25 mouse cellular contexts compared by ENCODE assay signal in genomic region chr17:72821923-72822322, GRCm38 (mm10). TPM values are rescaled to one million over a fixed set of nuclear protein-coding genes. Genes with fewer than 3 reads are reported as not detected.
A peak's percentile ranks its signal among the peaks of the same experiment; 100 is the strongest.
DNase-seq lines count a peak whose midpoint lies in the region; ATAC-seq and TF ChIP-seq lines count a peak whose summit lies in the region.
"Had no signal": no experiment of that assay in that cellular context is flagged by ENCODE, and none has a peak within 500 bp of the region (broad histone marks: within the 10 kb centered on the region; RNA-seq: fewer than 3 reads in every experiment).

No protein-coding gene starts in this region.

- no peaks in the 10 kb centered on the region for H3K79me2 ChIP-seq in CH12.LX (replicated peaks; ENCODE audit: control insufficient read depth, extremely low read depth, insufficient read depth, poor library complexity, severe bottlenecking)

- no peaks in the 10 kb centered on the region for H3K36me3 ChIP-seq in embryonic facial prominence, embryonic 11.5 days (replicated peaks; ENCODE audit: control insufficient read depth, insufficient read depth, low read depth, low read length)
- no peaks in the 10 kb centered on the region for H3K36me3 ChIP-seq in embryonic facial prominence, embryonic 10.5 days (replicated peaks)
- no peaks in the 10 kb centered on the region for H3K36me3 ChIP-seq in CH12.LX (replicated peaks in 1 of 2; ENCODE audit: control insufficient read depth in 1 of 2, insufficient read depth in 1 of 2, low read length in 1 of 2)
- H3K36me3 ChIP-seq in midbrain, embryonic 10.5 days = no peaks in the 10 kb centered on the region
- H3K36me3 ChIP-seq: embryonic facial prominence, embryonic 12.5 days; embryonic facial prominence, embryonic 15.5 days; heart, embryonic 10.5 days; hindbrain, embryonic 12.5 days; hindbrain, embryonic 15.5 days had no signal

- 57% methylated on average over 1 of the region's 1 CpGs for WGBS in embryonic facial prominence, embryonic 11.5 days
- 72% methylated on average over 1 of the region's 1 CpGs for WGBS in embryonic facial prominence, embryonic 10.5 days
- WGBS in midbrain, embryonic 10.5 days = 84% methylated on average over 1 of the region's 1 CpGs

- no peak for TF ChIP-seq RAD21 in CH12.LX (IDR thresholded peaks at IDR 0.05; ENCODE audit: low read depth, low read length)

- no peak overlapping the region for H3K9ac ChIP-seq in embryonic facial prominence, embryonic 11.5 days (replicated peaks; ENCODE audit: low read length)
- no peak overlapping the region for H3K9ac ChIP-seq in CH12.LX (ENCODE audit: insufficient read depth, low read depth)
- H3K9ac ChIP-seq: embryonic facial prominence, embryonic 12.5 days; embryonic facial prominence, embryonic 15.5 days; forebrain, postnatal 0 days; hindbrain, embryonic 12.5 days; hindbrain, embryonic 15.5 days had no signal

- TF ChIP-seq POLR2A in CH12.LX (IDR thresholded peaks at IDR 0.05; ENCODE audit: low read depth, low read length) = no peak

- no peaks in the 10 kb centered on the region for H3K27me3 ChIP-seq in embryonic facial prominence, embryonic 11.5 days (ENCODE audit: control insufficient read depth, insufficient read depth, low read length)
- H3K27me3 ChIP-seq in embryonic facial prominence, embryonic 10.5 days (replicated peaks; ENCODE audit: low read depth, poor library complexity, severe bottlenecking) = no peaks in the 10 kb centered on the region; the same call in 1 of the 2 replicates
- peaks cover 1% of the 10 kb centered on the region for H3K27me3 ChIP-seq in CH12.LX (replicated peaks)
- H3K27me3 ChIP-seq in midbrain, embryonic 10.5 days (ENCODE audit: low read depth, poor library complexity, severe bottlenecking) = no peaks in the 10 kb centered on the region
- H3K27me3 ChIP-seq: embryonic facial prominence, embryonic 12.5 days; embryonic facial prominence, embryonic 15.5 days; hindbrain, embryonic 12.5 days; hindbrain, embryonic 15.5 days had no signal

- in situ Hi-C loops in CH12.LX (cut with MboI; ENCODE audit: low pct_ligation_motif_present, low pct_unique_long_range_greater_than_20kb, low sequenced_read_pairs) = no loop called here

- dilution Hi-C loops in CH12.LX (cut with MboI; ENCODE audit: extremely low pct_ligation_motif_present, extremely low pct_unique_long_range_greater_than_20kb, low sequenced_read_pairs) = no loop called here

- H3K9me3 ChIP-seq in embryonic facial prominence, embryonic 11.5 days (replicated peaks; ENCODE audit: control insufficient read depth, low read length) = no peaks in the 10 kb centered on the region
- no peaks in the 10 kb centered on the region for H3K9me3 ChIP-seq in embryonic facial prominence, embryonic 10.5 days
- H3K9me3 ChIP-seq in CH12.LX (replicated peaks; ENCODE audit: low read length) = no peaks in the 10 kb centered on the region
- H3K9me3 ChIP-seq in midbrain, embryonic 10.5 days (replicated peaks) = no peaks in the 10 kb centered on the region
- H3K9me3 ChIP-seq: embryonic facial prominence, embryonic 12.5 days; embryonic facial prominence, embryonic 15.5 days; heart, embryonic 10.5 days; hindbrain, embryonic 12.5 days; hindbrain, embryonic 15.5 days had no signal

- H3K27ac ChIP-seq in embryonic facial prominence, embryonic 11.5 days (replicated peaks; ENCODE audit: low read depth, low read length) = no peak overlapping the region
- H3K27ac ChIP-seq in embryonic facial prominence, embryonic 10.5 days (replicated peaks) = no peak overlapping the region
- no peak overlapping the region for H3K27ac ChIP-seq in CH12.LX (ENCODE audit: insufficient read depth, low read depth)
- no peak overlapping the region for H3K27ac ChIP-seq in midbrain, embryonic 10.5 days (replicated peaks)
- H3K27ac ChIP-seq: embryonic facial prominence, embryonic 12.5 days; embryonic facial prominence, embryonic 15.5 days; heart, adult 2 months; heart, embryonic 10.5 days; hindbrain, embryonic 12.5 days; hindbrain, embryonic 15.5 days had no signal

- ATAC-seq in embryonic facial prominence, embryonic 11.5 days (replicated peaks; ENCODE audit: insufficient number of reproducible peaks, low FRiP score, low TSS enrichment, low read depth) = no peak
- ATAC-seq: forebrain, embryonic 14.5 days; forebrain, postnatal 0 days; intestine, embryonic 16.5 days had no signal

- no peak overlapping the region for H3K4me2 ChIP-seq in embryonic facial prominence, embryonic 11.5 days (ENCODE audit: low read depth, low read length)
- no peak overlapping the region; the same call in 1 of the 2 replicates for H3K4me2 ChIP-seq in CH12.LX (ENCODE audit: insufficient read depth, low read depth, poor library complexity, severe bottlenecking)
- H3K4me2 ChIP-seq: embryonic facial prominence, embryonic 12.5 days; embryonic facial prominence, embryonic 15.5 days; hindbrain, embryonic 12.5 days; hindbrain, embryonic 15.5 days had no signal

- H3K4me3 ChIP-seq in embryonic facial prominence, embryonic 11.5 days (ENCODE audit: low read depth, low read length) = no peak overlapping the region
- no peak overlapping the region for H3K4me3 ChIP-seq in embryonic facial prominence, embryonic 10.5 days
- no peak overlapping the region for H3K4me3 ChIP-seq in CH12.LX (replicated peaks in 1 of 3; ENCODE audit: low read depth in 2 of 3, low read length in 2 of 3, poor library complexity in 1 of 3)
- no peak overlapping the region for H3K4me3 ChIP-seq in midbrain, embryonic 10.5 days
- H3K4me3 ChIP-seq: embryonic facial prominence, embryonic 12.5 days; embryonic facial prominence, embryonic 15.5 days; heart, adult 2 months; heart, embryonic 10.5 days; hindbrain, embryonic 12.5 days; hindbrain, embryonic 15.5 days had no signal

- H3K4me1 ChIP-seq in embryonic facial prominence, embryonic 11.5 days (ENCODE audit: control insufficient read depth, insufficient read depth, low read length) = no peaks in the 10 kb centered on the region
- peaks cover 6% of the 10 kb centered on the region; the same call in 1 of the 2 replicates for H3K4me1 ChIP-seq in embryonic facial prominence, embryonic 10.5 days
- peaks cover 3 to 20% of the 10 kb centered on the region in 2 experiments; a peak in 3 of 4 replicates for H3K4me1 ChIP-seq in CH12.LX (ENCODE audit: control insufficient read depth in 1 of 2, insufficient read depth in 2 of 2)
- no peaks in the 10 kb centered on the region for H3K4me1 ChIP-seq in midbrain, embryonic 10.5 days
- H3K4me1 ChIP-seq: embryonic facial prominence, embryonic 12.5 days; embryonic facial prominence, embryonic 15.5 days; hindbrain, embryonic 12.5 days; hindbrain, embryonic 15.5 days had no signal

- no peak for TF ChIP-seq CTCF in CH12.LX (conservative IDR thresholded peaks at IDR 0.05 in 1 of 2, IDR thresholded peaks at IDR 0.05 in 1 of 2; ENCODE audit: low read depth in 2 of 2, low read length in 2 of 2)

- peak; percentile 18 for DNase-seq in embryonic facial prominence, embryonic 11.5 days (ENCODE audit: low spot score)
- no peak for DNase-seq in embryonic facial prominence, embryonic 10.5 days (ENCODE audit: low spot score)
- peak; percentile 32 for DNase-seq in thymus, postnatal 14 days
- DNase-seq in thymus, postnatal 0 days (ENCODE audit: low spot score) = no peak
- peak; percentile 53 for DNase-seq in CH12.LX (ENCODE audit: extremely low read depth)
- DNase-seq in induced T-regulatory cell, adult 2 months (ENCODE audit: low read depth) = peak; percentile 35
- DNase-seq in spleen, postnatal 36 days (ENCODE audit: low spot score in 2 of 2) = no peak
- DNase-seq in midbrain, embryonic 10.5 days (ENCODE audit: low spot score) = no peak
- DNase-seq: adrenal gland, adult 2 months; adrenal gland, postnatal 14 days; cerebellum, adult 11-12 months; cerebellum, adult 8-10 months; cerebellum, postnatal 10 days; cerebellum, postnatal 36 days; embryo, embryonic 11 days; forebrain, postnatal 0 days; gastrocnemius, postnatal 25 days; heart, adult 2 months had no signal

- TF ChIP-seq EP300 in CH12.LX (IDR thresholded peaks at IDR 0.05; ENCODE audit: low read length) = peak; percentile 78

TF ChIP-seq in CH12.LX, 34 proteins besides CTCF, POLR2A, EP300 and RAD21:
- peak; percentile 76; the same call in 1 of the 2 replicates for TF ChIP-seq MAFK (IDR thresholded peaks at IDR 0.05; ENCODE audit: insufficient replicate concordance, low read length)
- TF ChIP-seq BHLHE40 (IDR thresholded peaks at IDR 0.05; ENCODE audit: low read depth, low read length) = peak; percentile 72
- TF ChIP-seq TBP (conservative IDR thresholded peaks at IDR 0.05; ENCODE audit: low read depth, low read length) = no peak
- TF ChIP-seq MEF2A (IDR thresholded peaks at IDR 0.05; ENCODE audit: borderline replicate concordance, low read depth, low read length) = peak; percentile 60; the same call in 1 of the 2 replicates
- no peak for TF ChIP-seq HCFC1 (IDR thresholded peaks at IDR 0.05; ENCODE audit: low read depth, low read length)
- peak; percentile 49; the same call in 1 of the 2 replicates for TF ChIP-seq JUN (IDR thresholded peaks at IDR 0.05; ENCODE audit: insufficient read depth, low read depth, low read length)
- peak; percentile 53; the same call in 1 of the 2 replicates for TF ChIP-seq JUND (conservative IDR thresholded peaks at IDR 0.05; ENCODE audit: low read depth, low read length)
- peak; percentile 67 for TF ChIP-seq ETS1 (conservative IDR thresholded peaks at IDR 0.05; ENCODE audit: low read depth, low read length)
- no peak for TF ChIP-seq ELF1 (IDR thresholded peaks at IDR 0.05; ENCODE audit: low read depth, low read length)
- TF ChIP-seq RCOR1 (conservative IDR thresholded peaks at IDR 0.05; ENCODE audit: low read depth, low read length) = 0 out of 2 replicates have a peak, but pooled peaks have one; percentile 81
- peak; percentile 82 for TF ChIP-seq IRF4 (IDR thresholded peaks at IDR 0.05; ENCODE audit: low read depth, low read length)

RNA-seq across cellular contexts. Expression of gene Ypel5, which starts 14.3 kb away (rescaled TPM):
- polyA plus RNA-seq in embryonic facial prominence, embryonic 11.5 days (2014; fragmentation: Nextera tagmentation; extraction: Ambion mirVana) = 47.9 and 53.8 TPM in 2 replicates
- 25.2 and 28.0 TPM in 2 replicates for polyA plus RNA-seq in embryonic facial prominence, embryonic 10.5 days (2016; fragmentation: Nextera tagmentation; extraction: Ambion mirVana)
- polyA plus RNA-seq in thymus, postnatal 0 days (2015; fragmentation: Nextera tagmentation; extraction: Ambion mirVana) = 83.2 and 83.8 TPM in 2 replicates
- total RNA-seq in CH12.LX (2012; rRNA removed) (6.5 and 8.9 TPM in 2 replicates), CH12.LX (2014; rRNA removed) (15.7 and 16.1 TPM in 2 replicates)
- polyA plus RNA-seq in CH12.LX (2012; ENCODE audit: insufficient read length, low read depth) = 12.3 and 14.3 TPM in 2 replicates
- polyA plus RNA-seq in midbrain, embryonic 10.5 days (2016; fragmentation: Nextera tagmentation; extraction: Ambion mirVana) = 31.9 and 41.2 TPM in 2 replicates

Comparison
In these comparisons a context has a peak if more than half of its experiments do, and no peak if none do; other contexts are left out.
1. DNase-seq: peak in embryonic facial prominence, embryonic 11.5 days (single experiment), thymus, postnatal 14 days (single experiment), CH12.LX (single experiment) and induced T-regulatory cell, adult 2 months (single experiment); none in embryonic facial prominence, embryonic 10.5 days (single experiment), thymus, postnatal 0 days (single experiment), spleen, postnatal 36 days (0 of 2) and midbrain, embryonic 10.5 days (single experiment).